Mouse (Mus musculus) ovary, postnatal 14 days (tissue): ENCODE measurements around the gene Vmn1r94.
"Not testable (repeated sequence)": the region's sequence is repeated elsewhere in the genome, so short reads cannot be mapped to it uniquely, and the experiment has no call there.

Experiments
- DNase-seq: peaks from one replicate; pipeline ENCODE4 v3.0.0; 2022; ENCODE audit warnings: low spot score

The Vmn1r94 gene

GRCm38 (mm10) chr7:20168277-20168676 lies at the start of gene Vmn1r94:
Gene Vmn1r94, minus strand, starts transcription at chr7:20168377.
- not testable (repeated sequence) for DNase-seq

- not testable (repeated sequence) for DNase-seq
Observed at GRCm38 (mm10) chr7:20205507-20205906, 37.3 kb upstream of the Vmn1r94 start, which contains the start of gene Gm6164. Gene Gm6164, minus strand, starts transcription at chr7:20205607.

DNA sequence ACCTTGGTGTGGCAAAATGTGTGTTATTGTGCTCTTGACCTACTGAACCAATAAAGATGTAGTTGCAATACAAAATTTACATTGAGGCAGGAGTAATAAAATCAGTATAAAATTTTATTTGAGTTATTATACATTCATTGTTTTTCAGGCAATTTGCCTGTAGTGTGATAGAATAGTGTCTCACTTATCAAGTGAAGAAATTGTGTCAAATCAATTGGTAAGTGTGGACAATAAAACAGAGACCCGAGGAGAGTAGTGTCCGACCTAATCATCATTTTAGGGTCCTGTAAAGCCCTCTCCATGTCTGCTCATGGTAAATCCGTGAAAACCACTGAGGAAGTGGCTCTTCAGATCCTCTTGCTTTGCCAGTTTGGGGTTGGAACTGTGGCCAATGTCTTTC lies 25.2 kb upstream of the Vmn1r94 start, which contains the start of gene Vmn1r95:
Gene Vmn1r95 (plus strand): TSS at position 301 of the 400 bp plus-strand sequence.
- not testable (repeated sequence) for DNase-seq

DNA sequence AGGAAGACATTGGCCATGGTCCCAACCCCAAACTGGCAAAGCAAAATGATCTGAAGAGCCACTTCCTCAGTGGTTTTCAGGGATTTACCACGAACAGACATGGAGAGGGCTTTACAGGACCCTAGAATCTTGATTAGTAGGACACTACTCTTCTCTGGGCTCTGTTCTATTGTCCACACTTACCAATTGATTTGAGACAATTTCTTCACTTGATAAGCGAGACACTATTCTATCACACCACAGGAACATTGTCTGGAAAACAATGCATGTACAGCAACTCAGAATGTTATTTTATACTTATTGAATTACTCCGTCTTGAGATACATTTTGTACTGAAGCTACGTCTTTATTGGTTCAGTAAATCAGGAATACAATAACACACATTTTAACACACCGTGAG lies 29.2 kb downstream of the Vmn1r94 start, which contains the start of gene Vmn1r93:
Gene Vmn1r93 (minus strand): TSS at position 101 of the 400 bp plus-strand sequence.
- not testable (repeated sequence) for DNase-seq

- DNase-seq = not testable (repeated sequence)
Observed at GRCm38 (mm10) chr7:20122479-20122878, 45.7 kb downstream of the Vmn1r94 start, which contains the start of gene Gm16442. Gene Gm16442, minus strand, starts transcription at chr7:20122579.
